Mouse (Mus musculus) hindbrain, embryonic 15.5 days (tissue): ENCODE results near the gene 4930407I10Rik. TPM values are rescaled to one million over a fixed set of nuclear protein-coding genes. Genes with fewer than 3 reads are reported as not detected.

Experiments
- ATAC-seq: fragments of 200-750 bp; cut with Nextera tagmentation; 2 replicates; pipeline ENCODE4 v1.8.0; 2017; ENCODE audit warnings: low read depth, moderate number of reproducible peaks, moderate TSS enrichment; ENCODE audit not compliant: low FRiP score
- H3K27ac ChIP-seq: fragments of 300-500 bp; sonication (generic); replicated peaks from 2 replicates; pipeline ENCODE4 v1.5.1; 2015; ENCODE audit warnings: mild to moderate bottlenecking, inconsistent platforms
- H3K27me3 ChIP-seq: fragments of 300-500 bp; sonication (generic); 2 replicates; pipeline ENCODE4 v1.6.1; 2015; ENCODE audit warnings: control low read depth, inconsistent platforms
- H3K36me3 ChIP-seq: fragments of 300-500 bp; sonication (generic); 2 replicates; pipeline ENCODE4 v1.6.1; 2015; ENCODE audit warnings: control low read depth, inconsistent platforms
- H3K4me1 ChIP-seq: fragments of 300-500 bp; sonication (generic); replicated peaks from 2 replicates; pipeline ENCODE4 v1.6.1; 2015; ENCODE audit warnings: control low read depth, inconsistent platforms
- H3K4me2 ChIP-seq: fragments of 300-500 bp; sonication (generic); 2 replicates; pipeline ENCODE4 v1.6.1; 2015; ENCODE audit warnings: moderate library complexity, mild to moderate bottlenecking, inconsistent platforms
- H3K4me3 ChIP-seq: fragments of 300-500 bp; sonication (generic); 2 replicates; pipeline ENCODE4 v1.5.1; 2015; ENCODE audit warnings: mild to moderate bottlenecking, inconsistent platforms
- H3K9ac ChIP-seq: fragments of 300-500 bp; sonication (generic); 2 replicates; pipeline ENCODE4 v1.6.1; 2015; ENCODE audit warnings: inconsistent platforms
- H3K9me3 ChIP-seq: fragments of 300-500 bp; sonication (generic); 2 replicates; pipeline ENCODE4 v1.6.1; 2016; ENCODE audit warnings: control low read depth, inconsistent platforms
- WGBS: fragments of 180-500 bp; shearing (Covaris S2); methylation state at CpG from one replicate; pipeline ENCODE4 v1.1.7; 2015; 5-methylcytosine and 5-hydroxymethylcytosine counted together
- polyA plus RNA-seq: library from polyadenylated mRNA; unstranded; fragments of >200 nt; fragmentation: Nextera tagmentation; extraction: Ambion mirVana; gene quantifications from 2 replicates; pipeline ENCODE4 v1.2.1, GENCODE M21; 2015

4930407I10Rik gene
- not detected in 2 replicates for polyA plus RNA-seq

DNA sequence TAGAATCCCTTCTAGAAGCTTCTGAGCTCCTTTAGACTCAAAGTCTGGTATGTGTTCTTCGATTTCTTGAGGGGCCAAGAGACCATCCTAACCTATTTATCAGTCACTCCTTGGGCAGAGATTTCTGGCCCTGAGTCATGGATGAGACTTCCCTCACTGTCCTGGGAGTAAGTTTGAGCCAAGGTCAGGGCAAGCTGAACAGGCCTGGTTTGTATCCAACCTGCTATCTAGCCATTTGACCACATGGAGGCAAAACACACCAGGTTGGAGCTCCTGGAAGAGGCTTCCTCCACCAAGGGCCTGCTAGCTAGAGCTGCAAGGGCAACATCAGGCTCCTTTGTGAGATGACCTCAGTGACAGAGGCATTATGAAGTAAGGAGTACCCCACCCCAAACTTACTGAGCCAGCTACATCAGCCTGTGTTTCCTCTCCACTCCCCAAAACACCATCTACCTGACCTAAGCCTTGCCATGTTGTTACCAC is at the start of gene 4930407I10Rik:
Gene 4930407I10Rik, plus strand, starts transcription at position 433 of the 483 bp plus-strand sequence.
- H3K9ac ChIP-seq: no peak within 1 kb of the TSS
- no peaks in the 10 kb centered on the region for H3K4me1 ChIP-seq
- H3K27ac ChIP-seq: no peak within 1 kb of the TSS
- no peaks in the 10 kb centered on the region for H3K9me3 ChIP-seq
- H3K36me3 ChIP-seq: no peaks in the 10 kb centered on the region
- no peak for ATAC-seq
- no peak within 1 kb of the TSS for H3K4me2 ChIP-seq
- 88% methylated on average over 1 of the region's 1 CpGs for WGBS
- H3K4me3 ChIP-seq: no peak within 1 kb of the TSS
- no peaks in the 10 kb centered on the region; the same call in 1 of the 2 replicates for H3K27me3 ChIP-seq

- H3K9me3 ChIP-seq: no peaks in the 10 kb centered on the region
- no peak overlapping the region for H3K9ac ChIP-seq
- no peak for ATAC-seq
- H3K36me3 ChIP-seq: no peaks in the 10 kb centered on the region
- H3K27ac ChIP-seq: no peak overlapping the region
- H3K27me3 ChIP-seq: no peaks in the 10 kb centered on the region
- WGBS: 94% methylated on average over 6 of the region's 6 CpGs
- H3K4me2 ChIP-seq: no peak overlapping the region
- no peak overlapping the region for H3K4me3 ChIP-seq
- peaks cover 24% of the 10 kb centered on the region for H3K4me1 ChIP-seq
Observed at GRCm38 (mm10) chr15:82011947-82012346, 47.0 kb upstream of the 4930407I10Rik start.

- H3K4me3 ChIP-seq: peak overlapping the region; percentile 77
- H3K9ac ChIP-seq: peak overlapping the region; percentile 83
- 18% methylated on average over 9 of the region's 9 CpGs for WGBS
- no peaks in the 10 kb centered on the region for H3K9me3 ChIP-seq
- H3K27me3 ChIP-seq: no peaks in the 10 kb centered on the region
- H3K27ac ChIP-seq: peak overlapping the region; percentile 84; the same call in 1 of the 2 replicates
- no peak for ATAC-seq
- peaks cover 30% of the 10 kb centered on the region for H3K4me1 ChIP-seq
- peak overlapping the region; percentile 94 for H3K4me2 ChIP-seq
- peaks cover 10% of the 10 kb centered on the region for H3K36me3 ChIP-seq
Observed at GRCm38 (mm10) chr15:82014745-82015391, 44.1 kb upstream of the 4930407I10Rik start.

DNA sequence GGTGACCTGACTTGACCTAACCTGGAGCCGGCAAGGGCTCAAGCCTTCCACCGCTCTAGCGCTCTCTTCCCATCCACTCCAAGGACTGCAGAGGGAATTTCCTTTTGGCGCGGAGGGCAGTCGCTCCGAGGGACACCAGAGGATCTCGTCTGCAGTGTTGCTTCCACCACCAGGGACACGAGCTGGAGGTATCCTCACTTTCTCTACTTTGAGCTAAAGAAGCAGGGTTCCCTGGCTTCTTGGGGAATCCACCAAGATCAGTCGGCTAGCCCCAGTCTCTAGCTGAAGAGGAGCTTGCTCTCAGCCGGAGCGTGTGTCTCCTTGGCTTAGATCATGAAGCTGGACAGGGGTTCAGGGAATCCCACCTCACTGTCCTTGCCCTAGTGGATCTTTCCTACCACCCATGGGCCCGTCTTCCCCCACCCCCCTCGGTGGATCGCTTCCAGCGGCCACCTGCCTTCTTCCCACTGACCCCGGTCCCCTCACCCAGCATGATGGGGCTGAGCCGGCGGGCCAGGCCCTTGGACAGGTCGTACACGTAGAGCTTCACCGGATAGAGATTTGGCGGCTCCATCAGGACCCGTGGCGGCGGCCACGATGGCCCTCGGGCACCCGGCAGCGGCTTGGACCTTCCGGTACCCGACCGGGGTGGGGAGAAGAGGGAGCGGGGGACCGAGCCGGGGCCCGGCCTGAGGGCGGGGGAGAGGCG is 43.4 kb upstream of the 4930407I10Rik start:
- H3K4me1 ChIP-seq: peaks cover 30% of the 10 kb centered on the region
- peak overlapping the region; percentile 94 for H3K4me2 ChIP-seq
- no peaks in the 10 kb centered on the region for H3K27me3 ChIP-seq
- H3K27ac ChIP-seq: peak overlapping the region; percentile 84
- peak; percentile 14 for ATAC-seq
- H3K4me3 ChIP-seq: peak overlapping the region; percentile 77
- WGBS: under 1% methylated on average over 35 of the region's 39 CpGs
- H3K9ac ChIP-seq: peak overlapping the region; percentile 83
- no peaks in the 10 kb centered on the region for H3K9me3 ChIP-seq
- peaks cover 13% of the 10 kb centered on the region for H3K36me3 ChIP-seq

GRCm38 (mm10) chr15:82016101-82016808 is 42.7 kb upstream of the 4930407I10Rik start:
- Histone ChIP-seq H3K9ac (peak overlapping the region; percentile 83), H3K9me3 (no peaks in the 10 kb centered on the region), H3K27ac (peak overlapping the region; percentile 84), H3K36me3 (peaks cover 13% of the 10 kb centered on the region), H3K4me2 (peak overlapping the region; percentile 94), H3K27me3 (no peaks in the 10 kb centered on the region), H3K4me3 (peak overlapping the region; percentile 77), H3K4me1 (peaks cover 30% of the 10 kb centered on the region)
- ATAC-seq: peak; percentile 98
- under 1% methylated on average over 47 of the region's 53 CpGs for WGBS

GRCm38 (mm10) chr15:82016830-82017229 is 42.1 kb upstream of the 4930407I10Rik start:
- Histone ChIP-seq H3K9me3 (no peaks in the 10 kb centered on the region), H3K36me3 (peaks cover 13% of the 10 kb centered on the region), H3K4me3 (peak overlapping the region; percentile 77), H3K4me2 (peak overlapping the region; percentile 94), H3K9ac (peak overlapping the region; percentile 56), H3K27ac (peak overlapping the region; percentile 80), H3K4me1 (peaks cover 30% of the 10 kb centered on the region), H3K27me3 (no peaks in the 10 kb centered on the region)
- 31% methylated on average over 6 of the region's 6 CpGs for WGBS
- ATAC-seq: no peak

- no peak overlapping the region for H3K4me3 ChIP-seq
- no peaks in the 10 kb centered on the region for H3K27me3 ChIP-seq
- no peaks in the 10 kb centered on the region for H3K9me3 ChIP-seq
- 82% methylated on average over 4 of the region's 4 CpGs for WGBS
- H3K4me2 ChIP-seq: 0 out of 2 replicates have a peak overlapping the region, but pooled peaks have one; percentile 3
- H3K9ac ChIP-seq: no peak overlapping the region
- H3K27ac ChIP-seq: no peak overlapping the region
- H3K36me3 ChIP-seq: peaks cover 17% of the 10 kb centered on the region
- ATAC-seq: no peak
- H3K4me1 ChIP-seq: peaks cover 30% of the 10 kb centered on the region
Observed at GRCm38 (mm10) chr15:82017461-82017860, 41.5 kb upstream of the 4930407I10Rik start.

DNA sequence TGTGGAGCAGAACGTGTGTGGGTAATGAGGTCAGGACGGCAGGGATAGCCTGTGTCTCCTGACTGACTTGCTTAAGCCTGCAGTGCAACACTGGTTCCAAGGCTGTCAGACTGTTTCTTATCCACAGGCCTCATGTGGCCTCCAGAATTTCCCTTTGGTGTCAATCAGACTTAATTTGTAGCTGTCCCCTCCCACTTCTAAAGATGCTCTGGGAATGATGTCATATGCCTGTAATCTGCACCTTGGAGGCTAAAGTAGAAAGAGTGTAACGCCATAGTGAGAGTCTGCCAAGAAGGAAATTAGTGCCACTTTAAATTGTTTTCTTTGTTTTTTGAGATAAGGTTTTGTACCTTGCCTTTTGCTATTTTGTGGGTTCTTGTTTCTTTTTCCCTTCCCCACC is 39.7 kb upstream of the 4930407I10Rik start:
- Histone ChIP-seq H3K9ac (no peak overlapping the region), H3K4me1 (peaks cover 22% of the 10 kb centered on the region), H3K36me3 (peaks cover 35% of the 10 kb centered on the region), H3K27ac (no peak overlapping the region), H3K27me3 (no peaks in the 10 kb centered on the region), H3K9me3 (no peaks in the 10 kb centered on the region), H3K4me3 (no peak overlapping the region), H3K4me2 (no peak overlapping the region)
- ATAC-seq: no peak
- WGBS: 89% methylated on average over 3 of the region's 3 CpGs

DNA sequence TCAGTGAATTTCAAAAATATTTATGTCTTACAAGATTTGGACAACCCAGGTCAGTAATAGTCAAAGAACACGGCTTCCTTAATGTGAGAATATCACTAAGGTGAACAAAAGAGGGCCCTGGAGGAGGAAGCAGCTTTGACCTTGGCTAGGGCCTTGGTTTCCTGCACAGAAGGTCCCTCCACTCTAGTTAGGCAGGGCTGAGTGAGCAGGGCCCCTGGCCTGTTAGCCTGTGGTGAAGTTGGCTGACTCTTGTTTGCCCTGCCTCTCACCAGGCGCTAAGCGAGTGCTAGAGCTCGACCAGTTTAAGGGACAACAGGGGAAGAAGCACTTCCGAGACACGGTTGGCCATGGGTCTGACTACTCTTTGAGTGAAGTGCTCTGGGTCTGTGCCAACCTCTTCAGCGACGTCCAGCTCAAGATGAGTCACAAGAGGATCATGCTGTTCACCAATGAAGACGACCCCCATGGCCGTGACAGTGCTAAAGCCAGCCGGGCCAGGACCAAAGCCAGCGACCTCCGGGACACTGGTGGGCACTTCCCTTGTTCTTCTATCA is 36.3 kb upstream of the 4930407I10Rik start:
- ATAC-seq: no peak
- Histone ChIP-seq H3K36me3 (peaks cover 65% of the 10 kb centered on the region), H3K9ac (no peak overlapping the region), H3K4me1 (peaks cover 2% of the 10 kb centered on the region; the same call in 1 of the 2 replicates), H3K4me3 (no peak overlapping the region), H3K9me3 (no peaks in the 10 kb centered on the region), H3K27me3 (no peaks in the 10 kb centered on the region), H3K27ac (no peak overlapping the region), H3K4me2 (no peak overlapping the region)
- WGBS: 92% methylated on average over 13 of the region's 13 CpGs

DNA sequence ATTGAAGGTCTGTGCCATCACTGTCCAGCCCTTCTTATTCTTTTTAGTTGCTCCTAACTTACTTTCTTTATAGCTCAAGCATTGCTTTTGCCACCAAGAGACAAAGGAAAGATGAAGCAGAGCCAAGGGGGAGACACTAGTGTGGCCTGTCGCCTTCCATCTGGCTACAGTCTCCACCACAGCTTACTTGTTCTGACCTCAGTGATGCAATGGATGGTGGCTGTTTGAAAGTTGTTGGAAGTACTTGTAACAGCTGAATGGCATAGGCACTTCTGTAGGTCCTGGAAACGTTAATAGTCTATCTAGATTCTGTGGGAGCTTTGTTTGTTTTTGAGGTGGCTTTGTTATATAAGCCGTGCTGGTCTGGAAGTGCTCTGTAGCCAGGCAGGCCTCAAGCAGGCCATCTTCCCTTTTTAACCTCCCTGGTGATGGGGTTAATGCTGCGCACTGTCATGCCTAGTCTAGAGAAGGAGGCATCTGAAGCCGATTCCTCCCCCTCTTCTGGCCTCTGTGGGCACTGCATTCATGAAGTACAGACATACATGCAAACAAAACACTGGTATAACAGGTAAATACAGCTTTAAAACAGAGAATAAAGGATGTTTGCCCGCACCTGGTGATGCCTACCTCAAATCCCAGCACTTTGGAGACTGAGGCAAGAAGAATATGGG is 34.9 kb upstream of the 4930407I10Rik start:
- WGBS: 92% methylated on average over 6 of the region's 6 CpGs
- Histone ChIP-seq H3K4me3 (no peak overlapping the region), H3K27me3 (no peaks in the 10 kb centered on the region), H3K27ac (no peak overlapping the region), H3K4me1 (no peaks in the 10 kb centered on the region), H3K4me2 (no peak overlapping the region), H3K36me3 (peaks cover 70% of the 10 kb centered on the region), H3K9ac (no peak overlapping the region), H3K9me3 (no peaks in the 10 kb centered on the region)
- no peak for ATAC-seq

DNA sequence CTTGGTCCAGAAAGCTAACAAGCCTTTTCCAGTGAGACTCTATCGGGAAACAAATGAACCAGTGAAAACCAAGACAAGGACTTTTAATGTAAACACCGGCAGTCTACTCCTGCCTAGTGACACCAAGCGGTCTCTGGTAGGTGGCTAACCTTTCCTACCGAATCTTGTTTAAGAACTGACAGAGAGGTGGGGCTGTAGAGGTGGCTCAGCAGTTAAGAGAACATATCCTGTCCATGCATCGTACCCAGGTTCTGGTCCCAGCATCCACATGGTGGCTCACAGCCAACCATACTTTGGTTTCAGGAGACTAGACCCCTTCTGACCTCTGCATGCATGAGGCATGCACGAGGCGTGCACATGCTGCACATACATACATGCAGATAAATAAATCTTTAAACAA is 31.7 kb upstream of the 4930407I10Rik start:
- H3K9ac ChIP-seq: no peak overlapping the region
- no peak for ATAC-seq
- H3K9me3 ChIP-seq: no peaks in the 10 kb centered on the region
- H3K27ac ChIP-seq: no peak overlapping the region
- WGBS: 92% methylated on average over 7 of the region's 7 CpGs
- H3K4me3 ChIP-seq: no peak overlapping the region
- no peaks in the 10 kb centered on the region for H3K27me3 ChIP-seq
- peaks cover 89% of the 10 kb centered on the region for H3K36me3 ChIP-seq
- no peaks in the 10 kb centered on the region for H3K4me1 ChIP-seq
- no peak overlapping the region for H3K4me2 ChIP-seq
